Mouse (Mus musculus): ENCODE results near the gene C1qtnf1. TPM values are rescaled to one million over a fixed set of nuclear protein-coding genes. Genes with fewer than 3 reads are reported as not detected.

The C1qtnf1 gene
- polyA plus RNA-seq, 1 experiment from 2014 or later: 3.5 TPM

DNA sequence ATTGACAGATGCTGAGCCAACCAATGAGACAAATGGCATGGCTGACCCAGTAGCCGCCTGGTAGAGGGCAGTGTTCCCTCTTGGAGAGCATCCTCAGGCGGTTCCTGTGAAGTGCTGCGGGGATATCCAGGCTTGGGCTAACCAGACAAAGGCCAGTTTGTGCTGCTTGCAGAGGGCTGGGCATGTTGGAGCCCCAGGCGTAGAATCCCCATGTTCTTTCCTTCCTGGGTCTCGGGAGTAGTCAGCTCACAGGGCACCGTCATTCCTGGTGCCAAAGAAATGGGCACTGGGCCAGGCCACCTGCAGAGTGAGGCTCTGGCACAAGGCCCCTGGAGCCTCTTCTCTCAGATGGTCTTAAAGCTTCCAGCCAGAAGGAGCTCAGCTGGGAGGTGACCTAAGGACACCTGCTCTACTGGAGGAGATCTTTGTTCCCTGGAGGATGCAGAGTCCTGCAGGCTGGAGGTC, 8.5 kb downstream of the C1qtnf1 start:
- no peak overlapping the region for H3K4me3 ChIP-seq (ENCODE audit: low read depth, low read length)
- DNase-seq (ENCODE audit: low spot score): no peak

DNA sequence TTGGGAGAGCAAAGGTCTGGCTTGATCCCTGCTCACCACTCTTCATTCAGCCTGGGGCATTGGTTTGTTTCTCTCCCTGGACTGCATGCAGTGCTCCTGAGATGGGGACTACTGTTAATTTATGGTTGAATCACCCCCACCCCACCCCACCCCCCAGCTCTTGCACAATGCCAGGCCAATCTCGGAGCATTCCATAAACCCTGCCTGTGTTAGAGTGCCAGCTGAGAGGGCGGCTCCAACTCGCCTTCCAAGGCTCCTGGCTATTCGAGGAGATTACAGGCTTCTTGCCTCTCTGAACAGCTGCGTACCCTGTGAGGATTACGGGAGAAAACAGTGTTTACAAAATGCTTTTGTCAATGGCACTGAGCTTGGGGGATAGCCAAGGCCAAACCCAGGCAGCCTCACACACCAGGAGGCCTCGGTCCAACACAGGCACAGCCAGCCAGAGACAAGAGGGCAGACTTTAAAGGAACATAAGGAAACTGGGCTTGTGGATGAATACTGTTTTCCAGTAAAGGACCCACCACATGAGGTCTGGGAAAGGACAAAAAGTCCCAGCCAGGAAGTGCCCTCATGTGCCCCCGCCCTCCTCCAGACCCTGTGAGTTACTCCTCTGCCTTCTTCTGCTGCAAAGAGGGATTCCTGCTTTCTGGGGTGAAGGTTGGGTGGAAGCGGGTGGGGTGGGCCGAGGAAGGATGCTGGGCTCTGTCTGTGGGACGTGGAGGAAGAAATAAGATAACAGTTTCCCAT, 10.8 kb downstream of the C1qtnf1 start:
- no peak overlapping the region for H3K27ac ChIP-seq (replicated peaks; ENCODE audit: low read depth, low read length)
- no peak for DNase-seq (ENCODE audit: low spot score)
- WGBS: 42% methylated on average over 11 of the region's 11 CpGs

More for the DNA sequence above, 8.5 kb downstream of the C1qtnf1 start:
- ATAC-seq (ENCODE audit: insufficient number of reproducible peaks, low FRiP score, low TSS enrichment, low read depth): no peak
- Histone ChIP-seq H3K27ac (replicated peaks; ENCODE audit: low read depth, low read length) (no peak overlapping the region), H3K9me3 (ENCODE audit: control insufficient read depth, low read length) (no peaks in the 10 kb centered on the region), H3K9ac (ENCODE audit: low read length) (no peak overlapping the region), H3K4me2 (ENCODE audit: low read depth, severe bottlenecking) (no peak overlapping the region), H3K27me3 (ENCODE audit: control insufficient read depth, insufficient read depth, low read length) (no peaks in the 10 kb centered on the region), H3K36me3 (ENCODE audit: control insufficient read depth, insufficient read depth, low read length) (no peaks in the 10 kb centered on the region), H3K4me1 (ENCODE audit: control insufficient read depth, insufficient read depth, low read length) (peaks cover 35% of the 10 kb centered on the region)
- WGBS: 60% methylated on average over 6 of the region's 6 CpGs

DNA sequence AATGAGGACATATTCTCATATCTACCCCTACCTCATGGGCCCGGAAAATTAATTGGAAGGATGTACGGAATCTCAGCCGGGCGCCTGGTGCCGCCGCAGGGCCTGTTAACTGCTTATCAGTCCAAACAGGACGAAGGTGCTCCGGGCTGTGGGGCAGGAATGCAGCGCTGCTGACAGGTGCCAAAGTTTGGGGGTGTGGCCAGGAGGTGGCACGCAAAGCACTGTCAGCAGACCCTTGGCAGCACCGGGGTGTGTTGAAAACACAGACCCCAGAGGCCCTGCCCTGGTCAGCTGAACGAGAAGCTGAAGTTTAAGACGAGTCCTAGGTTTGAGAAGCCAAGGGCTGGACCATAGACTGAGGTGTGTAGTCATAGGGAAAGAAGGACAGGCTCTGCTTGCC, 14.7 kb downstream of the C1qtnf1 start:
- no peaks in the 10 kb centered on the region for H3K9me3 ChIP-seq (ENCODE audit: control insufficient read depth, low read length)
- peaks cover 14% of the 10 kb centered on the region for H3K4me1 ChIP-seq (ENCODE audit: control insufficient read depth, insufficient read depth, low read length)
- WGBS: 80% methylated on average over 13 of the region's 13 CpGs
- H3K27ac ChIP-seq (replicated peaks; ENCODE audit: low read depth, low read length): no peak overlapping the region
- H3K4me2 ChIP-seq (ENCODE audit: low read depth, severe bottlenecking): no peak overlapping the region
- H3K36me3 ChIP-seq (ENCODE audit: control insufficient read depth, insufficient read depth, low read length): no peaks in the 10 kb centered on the region
- DNase-seq (ENCODE audit: low spot score) (no peak), ATAC-seq (ENCODE audit: insufficient number of reproducible peaks, low FRiP score, low TSS enrichment, low read depth) (no peak)
- H3K27me3 ChIP-seq (ENCODE audit: control insufficient read depth, insufficient read depth, low read length): no peaks in the 10 kb centered on the region
- H3K9ac ChIP-seq (ENCODE audit: low read length): no peak overlapping the region
- H3K4me3 ChIP-seq (ENCODE audit: low read depth, low read length): no peak overlapping the region

More for the DNA sequence above, 10.8 kb downstream of the C1qtnf1 start:
- Histone ChIP-seq H3K4me3 (ENCODE audit: low read depth, low read length) (no peak overlapping the region), H3K9ac (ENCODE audit: low read length) (no peak overlapping the region; the same call in 1 of the 2 replicates), H3K4me2 (ENCODE audit: low read depth, severe bottlenecking) (no peak overlapping the region), H3K27me3 (ENCODE audit: control insufficient read depth, insufficient read depth, low read length) (no peaks in the 10 kb centered on the region), H3K36me3 (ENCODE audit: control insufficient read depth, insufficient read depth, low read length) (no peaks in the 10 kb centered on the region), H3K9me3 (ENCODE audit: control insufficient read depth, low read length) (no peaks in the 10 kb centered on the region), H3K4me1 (ENCODE audit: control insufficient read depth, insufficient read depth, low read length) (peaks cover 29% of the 10 kb centered on the region)
- no peak for ATAC-seq (ENCODE audit: insufficient number of reproducible peaks, low FRiP score, low TSS enrichment, low read depth)

DNA sequence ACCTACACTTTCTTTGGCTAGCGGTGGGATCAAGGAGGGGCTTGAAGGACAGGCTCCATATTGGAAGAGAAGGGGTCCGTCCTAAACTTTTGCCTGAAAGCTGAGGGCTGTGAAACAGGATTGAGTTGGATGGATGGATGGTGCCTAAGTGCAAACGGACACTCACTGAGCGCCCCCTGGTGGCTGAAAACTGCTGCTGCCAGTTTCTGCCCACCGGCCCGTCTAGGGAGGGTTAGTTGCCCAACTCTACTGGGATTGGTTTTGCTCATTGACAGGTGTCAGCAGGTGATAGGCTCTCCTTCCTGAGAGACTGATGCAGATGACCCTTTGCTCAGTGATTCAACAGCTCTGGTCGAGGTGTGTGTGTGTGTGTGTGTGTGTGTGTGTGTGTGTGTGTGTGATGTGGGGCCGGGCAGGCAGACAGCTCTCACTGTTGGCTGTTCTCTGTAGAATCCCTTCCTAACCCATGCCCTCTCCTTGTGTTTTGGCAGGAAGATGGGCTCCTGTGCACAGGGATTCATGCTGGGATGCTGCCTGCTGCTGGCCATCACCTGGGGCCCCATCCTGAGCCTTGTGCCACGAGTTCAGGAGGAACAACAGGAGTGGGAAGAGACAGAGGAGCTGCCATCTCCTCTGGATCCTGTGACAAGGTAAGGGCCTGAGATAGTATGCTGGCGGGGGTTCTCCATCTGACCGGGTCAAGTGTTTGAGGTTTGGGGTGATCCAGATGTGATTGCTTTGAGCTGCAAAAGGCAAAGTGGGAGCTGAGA, 15.4 kb downstream of the C1qtnf1 start:
- Histone ChIP-seq H3K4me3 (ENCODE audit: low read depth, low read length) (no peak overlapping the region), H3K4me1 (ENCODE audit: control insufficient read depth, insufficient read depth, low read length) (peaks cover 13% of the 10 kb centered on the region), H3K27me3 (ENCODE audit: control insufficient read depth, insufficient read depth, low read length) (no peaks in the 10 kb centered on the region), H3K9ac (ENCODE audit: low read length) (no peak overlapping the region), H3K36me3 (ENCODE audit: control insufficient read depth, insufficient read depth, low read length) (no peaks in the 10 kb centered on the region), H3K27ac (replicated peaks; ENCODE audit: low read depth, low read length) (no peak overlapping the region), H3K4me2 (ENCODE audit: low read depth, severe bottlenecking) (no peak overlapping the region), H3K9me3 (ENCODE audit: control insufficient read depth, low read length) (no peaks in the 10 kb centered on the region)
- DNase-seq (ENCODE audit: low spot score): peak; percentile 88
- ATAC-seq (ENCODE audit: insufficient number of reproducible peaks, low FRiP score, low TSS enrichment, low read depth): no peak; the same call in 1 of the 2 replicates
- WGBS: 29% methylated on average over 11 of the region's 11 CpGs

DNA sequence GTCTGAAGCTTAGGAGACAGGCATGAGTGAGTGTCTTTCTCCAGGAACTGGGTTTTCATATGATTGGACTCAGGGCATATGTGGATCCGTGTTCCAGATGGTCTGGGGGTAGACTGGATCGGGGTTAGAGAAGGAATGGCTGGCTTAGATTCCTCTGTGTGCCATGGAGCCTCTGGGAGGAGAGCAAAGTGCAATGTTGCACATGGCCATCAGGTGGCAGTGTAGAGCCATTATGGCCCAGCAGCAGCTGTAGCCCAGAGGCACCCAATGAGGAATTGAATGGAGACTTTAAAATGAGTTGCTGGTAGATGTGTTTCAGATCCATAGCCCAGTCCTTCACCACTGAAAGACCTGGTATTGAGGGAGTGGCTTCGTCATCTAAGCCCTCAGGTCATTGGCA, 17.8 kb downstream of the C1qtnf1 start:
- H3K4me3 ChIP-seq (ENCODE audit: low read depth, low read length): no peak overlapping the region
- no peak overlapping the region for H3K9ac ChIP-seq (ENCODE audit: low read length)
- H3K27me3 ChIP-seq (ENCODE audit: control insufficient read depth, insufficient read depth, low read length): no peaks in the 10 kb centered on the region
- DNase-seq (ENCODE audit: low spot score) (peak; percentile 88), ATAC-seq (ENCODE audit: insufficient number of reproducible peaks, low FRiP score, low TSS enrichment, low read depth) (no peak; the same call in 1 of the 2 replicates)
- no peaks in the 10 kb centered on the region for H3K36me3 ChIP-seq (ENCODE audit: control insufficient read depth, insufficient read depth, low read length)
- no peaks in the 10 kb centered on the region for H3K9me3 ChIP-seq (ENCODE audit: control insufficient read depth, low read length)
- H3K4me2 ChIP-seq (ENCODE audit: low read depth, severe bottlenecking): no peak overlapping the region
- H3K27ac ChIP-seq (replicated peaks; ENCODE audit: low read depth, low read length): no peak overlapping the region
- 0 out of 2 replicates have a peak, but pooled peaks cover 7% of the 10 kb centered on the region for H3K4me1 ChIP-seq (ENCODE audit: control insufficient read depth, insufficient read depth, low read length)
- WGBS: 11% methylated on average over 3 of the region's 3 CpGs

DNA sequence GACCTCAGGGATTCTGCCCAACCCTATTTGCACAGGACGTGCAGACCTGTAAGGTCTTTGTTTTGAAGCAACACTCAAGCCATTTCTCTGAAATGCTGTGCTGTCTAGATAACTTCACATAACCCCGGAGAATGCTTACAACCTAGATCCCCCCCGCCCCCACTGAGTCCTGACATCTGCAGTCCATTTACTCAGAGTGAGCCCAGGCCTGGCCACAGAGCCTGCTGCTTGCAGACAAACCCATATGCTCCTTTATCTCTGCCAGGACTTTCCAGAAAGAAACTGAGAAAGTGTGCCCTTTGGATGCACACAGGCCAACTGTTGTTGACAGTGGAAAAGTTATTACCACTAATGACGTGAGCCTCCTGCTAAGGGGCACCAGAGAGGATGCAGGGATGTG, 19.3 kb downstream of the C1qtnf1 start:
- 0 out of 2 replicates have a peak, but pooled peaks cover 7% of the 10 kb centered on the region for H3K4me1 ChIP-seq (ENCODE audit: control insufficient read depth, insufficient read depth, low read length)
- H3K36me3 ChIP-seq (ENCODE audit: control insufficient read depth, insufficient read depth, low read length): no peaks in the 10 kb centered on the region
- H3K9ac ChIP-seq (ENCODE audit: low read length): no peak overlapping the region
- no peak overlapping the region for H3K4me2 ChIP-seq (ENCODE audit: low read depth, severe bottlenecking)
- ATAC-seq (ENCODE audit: insufficient number of reproducible peaks, low FRiP score, low TSS enrichment, low read depth): no peak
- no peaks in the 10 kb centered on the region for H3K9me3 ChIP-seq (ENCODE audit: control insufficient read depth, low read length)
- 33% methylated on average over 4 of the region's 4 CpGs for WGBS
- H3K27me3 ChIP-seq (ENCODE audit: control insufficient read depth, insufficient read depth, low read length): no peaks in the 10 kb centered on the region
- no peak overlapping the region for H3K27ac ChIP-seq (replicated peaks; ENCODE audit: low read depth, low read length)
- DNase-seq (ENCODE audit: low spot score): no peak
- H3K4me3 ChIP-seq (ENCODE audit: low read depth, low read length): no peak overlapping the region

DNA sequence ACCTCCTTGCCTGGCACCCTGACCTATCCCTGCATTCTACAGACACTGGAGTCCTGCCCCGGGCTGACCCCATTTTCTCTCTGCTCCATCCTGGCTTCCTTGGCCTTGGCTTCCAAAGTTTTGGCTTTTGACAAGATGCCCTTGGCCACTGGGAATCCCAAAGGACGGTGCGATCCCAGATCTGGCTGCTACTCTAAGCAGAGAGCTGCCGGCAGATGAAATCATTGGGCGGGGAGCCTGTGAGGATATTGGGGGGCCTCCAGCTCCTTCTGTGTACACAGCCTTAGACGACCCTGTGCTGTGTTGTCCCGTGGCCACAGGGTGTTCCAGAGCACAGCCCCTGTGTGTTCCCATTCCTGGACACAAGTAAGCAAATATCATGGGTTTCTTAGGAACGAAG, 20.4 kb downstream of the C1qtnf1 start:
- Histone ChIP-seq H3K27ac (replicated peaks; ENCODE audit: low read depth, low read length) (no peak overlapping the region), H3K4me2 (ENCODE audit: low read depth, severe bottlenecking) (no peak overlapping the region), H3K36me3 (ENCODE audit: control insufficient read depth, insufficient read depth, low read length) (no peaks in the 10 kb centered on the region), H3K27me3 (ENCODE audit: control insufficient read depth, insufficient read depth, low read length) (no peaks in the 10 kb centered on the region), H3K4me1 (ENCODE audit: control insufficient read depth, insufficient read depth, low read length) (0 out of 2 replicates have a peak, but pooled peaks cover 7% of the 10 kb centered on the region), H3K9ac (ENCODE audit: low read length) (no peak overlapping the region), H3K9me3 (ENCODE audit: control insufficient read depth, low read length) (no peaks in the 10 kb centered on the region), H3K4me3 (ENCODE audit: low read depth, low read length) (no peak overlapping the region)
- WGBS: 87% methylated on average over 8 of the region's 8 CpGs
- DNase-seq (ENCODE audit: low spot score) (no peak), ATAC-seq (ENCODE audit: insufficient number of reproducible peaks, low FRiP score, low TSS enrichment, low read depth) (no peak)

DNA sequence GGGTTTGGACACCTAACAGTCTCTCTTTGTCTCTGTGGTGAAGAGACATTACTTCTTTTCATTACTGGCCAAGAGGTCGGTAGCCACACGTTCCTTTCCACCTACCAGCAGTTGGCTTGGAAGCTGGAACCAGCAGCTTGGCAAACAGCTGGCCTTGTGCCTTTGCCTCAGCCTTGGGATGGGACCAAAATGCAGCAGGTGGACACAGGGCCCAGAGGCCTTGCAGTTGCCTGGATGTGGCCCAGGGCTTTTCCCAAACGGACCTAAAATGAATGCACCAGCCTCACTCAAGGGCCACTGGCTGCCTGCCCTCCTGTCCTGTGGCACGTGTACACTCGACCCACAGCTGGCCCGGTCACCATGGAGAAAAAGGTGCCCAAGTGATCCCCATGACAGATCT, 23.2 kb downstream of the C1qtnf1 start:
- Histone ChIP-seq H3K4me2 (ENCODE audit: low read depth, severe bottlenecking) (no peak overlapping the region), H3K27me3 (ENCODE audit: control insufficient read depth, insufficient read depth, low read length) (no peaks in the 10 kb centered on the region), H3K36me3 (ENCODE audit: control insufficient read depth, insufficient read depth, low read length) (no peaks in the 10 kb centered on the region), H3K4me1 (ENCODE audit: control insufficient read depth, insufficient read depth, low read length) (0 out of 2 replicates have a peak, but pooled peaks cover 7% of the 10 kb centered on the region), H3K9me3 (ENCODE audit: control insufficient read depth, low read length) (no peaks in the 10 kb centered on the region), H3K4me3 (ENCODE audit: low read depth, low read length) (no peak overlapping the region), H3K9ac (ENCODE audit: low read length) (no peak overlapping the region), H3K27ac (replicated peaks; ENCODE audit: low read depth, low read length) (no peak overlapping the region)
- no peak for ATAC-seq (ENCODE audit: insufficient number of reproducible peaks, low FRiP score, low TSS enrichment, low read depth)
- no peak for DNase-seq (ENCODE audit: low spot score)
- 87% methylated on average over 6 of the region's 6 CpGs for WGBS
